Mouse (Mus musculus): ENCODE measurements around the gene Ddx23.

The Ddx23 gene

DNA sequence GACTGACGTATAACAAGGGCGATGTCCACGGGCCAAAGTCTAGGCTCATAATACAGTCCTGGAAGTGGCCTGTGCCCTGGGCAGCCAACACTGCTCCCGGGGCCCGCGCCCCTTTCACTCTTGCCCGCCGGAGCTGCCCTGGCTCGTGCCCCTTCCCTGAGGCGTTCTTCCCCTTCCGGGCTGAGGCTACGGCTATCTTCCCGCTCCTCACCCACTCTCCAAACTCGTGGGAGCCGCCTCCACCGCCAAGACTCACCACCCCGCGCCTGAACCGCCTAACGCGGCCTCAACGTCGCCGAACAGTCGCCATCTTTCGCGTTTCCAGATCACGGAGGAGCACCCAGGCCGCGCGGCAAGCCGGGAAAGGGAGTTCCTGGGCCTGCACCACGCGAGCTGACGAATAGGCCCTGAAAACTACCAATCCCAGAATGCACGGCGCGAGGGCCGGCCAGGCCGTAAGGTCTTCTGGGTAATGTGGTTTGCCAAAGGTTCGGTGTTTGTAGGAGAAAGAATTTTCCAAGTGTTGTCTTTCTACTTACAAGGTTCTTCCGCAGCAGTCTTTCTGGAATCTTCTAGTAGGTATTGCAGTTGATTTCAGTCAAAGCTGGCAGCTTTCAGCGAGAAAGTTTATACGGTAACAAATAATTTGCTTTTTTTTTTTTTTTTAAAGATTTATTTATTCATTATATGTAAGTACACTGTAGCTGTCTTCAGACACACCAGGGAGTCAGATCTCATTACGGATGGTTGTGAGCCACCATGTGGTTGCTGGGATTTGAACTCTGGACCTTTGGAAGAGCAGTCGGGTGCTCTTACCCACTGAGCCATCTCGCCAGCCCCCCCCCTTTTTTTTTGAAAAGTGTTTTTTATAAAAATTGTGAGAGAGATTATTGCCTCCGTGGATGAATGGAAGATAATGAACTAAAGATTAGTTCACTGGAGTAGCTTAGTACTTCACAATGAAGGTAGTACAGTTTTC lies at the start of gene Ddx23:
Gene Ddx23, minus strand, starts transcription at position 328 of the 979 bp plus-strand sequence.
- peak; percentile 95 for DNase-seq

DNA sequence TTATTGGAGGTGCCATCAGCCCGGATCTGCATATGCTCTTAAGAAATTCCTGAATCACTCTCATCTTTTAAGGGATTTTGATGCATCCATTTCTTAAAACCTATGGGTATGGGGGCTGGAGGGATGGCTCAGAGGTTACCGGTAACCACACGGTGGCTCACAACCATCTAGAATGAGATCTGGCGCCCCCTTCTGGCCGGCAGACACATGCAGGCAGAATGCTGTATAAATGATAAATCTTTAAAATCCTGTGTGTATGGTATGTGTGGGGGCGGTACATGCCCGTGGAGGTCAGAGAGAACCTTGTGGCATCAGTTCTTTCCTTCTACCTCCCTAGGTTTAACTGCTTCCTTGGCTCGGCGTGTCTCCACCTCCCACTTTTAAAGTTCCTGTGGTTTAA lies 47.7 kb upstream of the Ddx23 start:
- DNase-seq, result peak; percentile 76

DNA sequence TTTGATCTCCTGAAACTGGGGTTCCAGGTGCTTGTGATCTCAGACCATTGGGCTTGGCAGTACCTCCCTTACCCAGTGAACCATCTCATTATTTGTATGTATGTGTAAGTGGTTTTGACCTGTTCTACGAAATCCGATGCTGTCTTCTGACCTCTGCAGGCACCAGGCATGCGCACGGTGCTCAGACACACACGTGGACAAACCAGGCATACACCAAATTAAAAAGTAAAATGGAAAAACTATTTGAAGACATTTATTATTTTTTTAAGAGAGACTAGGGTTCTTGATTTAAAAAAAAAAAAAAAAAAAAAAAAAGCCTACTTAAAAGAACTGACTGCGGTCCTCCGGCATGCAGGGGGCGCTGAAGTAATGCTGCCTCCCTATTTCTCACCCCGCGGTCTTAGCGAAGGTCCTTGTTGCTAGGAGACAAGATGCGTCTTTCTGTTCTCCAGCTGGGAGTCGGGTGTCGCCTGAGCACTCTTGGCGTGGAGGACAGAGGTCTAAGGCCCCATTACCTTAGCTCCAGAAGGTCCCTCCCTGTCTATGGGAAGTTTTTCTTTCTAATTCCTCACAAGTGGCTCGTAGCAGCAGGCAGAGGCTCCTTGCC lies 45.2 kb upstream of the Ddx23 start, which contains the start of gene Ccdc65:
Gene Ccdc65, plus strand, starts transcription at position 442 of the 607 bp plus-strand sequence.
- DNase-seq, result peak; percentile 88

GRCm38 (mm10) chr15:98704312-98704711 lies 41.6 kb upstream of the Ddx23 start:
- DNase-seq, result no peak

- peak; percentile 92 for DNase-seq
These were observed 36.8 kb upstream of the Ddx23 start for GRCm38 (mm10) chr15:98699190-98700105.

DNA sequence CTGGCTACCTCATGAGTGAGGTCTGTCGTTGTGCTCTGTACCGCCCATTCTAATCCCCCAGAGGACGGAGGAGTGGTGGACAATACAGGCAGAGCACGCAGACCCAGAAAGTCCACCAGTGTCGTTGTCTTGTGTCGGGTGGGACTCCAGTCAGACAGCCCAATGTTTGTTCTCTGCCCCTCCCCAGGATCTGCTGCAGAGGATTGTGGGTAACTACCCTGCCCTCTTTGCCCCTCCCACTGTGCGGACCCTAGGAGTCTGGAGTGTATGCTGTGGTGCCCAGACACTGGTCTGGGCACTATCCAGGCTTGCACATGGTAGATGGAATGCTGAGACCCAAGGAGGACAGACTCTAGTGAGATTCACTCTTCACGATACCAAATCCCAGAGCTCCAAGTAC lies 33.5 kb upstream of the Ddx23 start:
- DNase-seq, result no peak

GRCm38 (mm10) chr15:98695726-98696125 lies 33.0 kb upstream of the Ddx23 start:
- peak; percentile 81 for DNase-seq

GRCm38 (mm10) chr15:98692171-98692715 lies 29.5 kb upstream of the Ddx23 start:
- peak; percentile 65 for DNase-seq

DNA sequence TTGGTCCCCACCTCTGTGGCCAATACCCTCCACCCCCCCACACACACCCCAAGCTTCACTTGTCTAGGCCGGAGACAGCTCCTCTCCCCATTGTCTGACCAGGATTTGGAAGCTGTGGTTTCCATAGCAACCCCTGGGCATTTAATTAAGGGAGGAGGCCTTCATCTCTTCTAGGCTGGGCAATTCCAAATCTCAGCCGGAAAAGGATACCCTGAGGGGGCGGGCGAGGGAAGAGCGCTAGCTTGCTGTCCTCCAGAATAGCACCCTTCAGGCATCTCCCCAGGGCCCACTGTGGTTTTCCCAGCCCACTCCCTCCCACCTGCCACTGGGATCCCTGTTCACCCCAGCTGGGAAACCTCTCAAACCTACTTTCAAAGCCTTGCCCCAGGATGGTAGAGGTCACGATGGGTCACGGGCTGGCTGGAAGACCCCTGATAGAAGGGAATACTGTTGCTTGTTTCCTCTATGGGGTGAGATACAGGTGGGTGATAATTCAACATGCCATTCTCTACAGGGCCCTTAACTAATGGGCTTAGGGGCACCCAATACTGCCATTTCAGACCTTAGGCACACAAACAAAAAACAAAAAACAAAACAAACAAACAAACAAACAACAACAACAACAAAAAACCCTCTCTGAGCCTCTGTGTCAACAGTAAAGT lies 28.9 kb upstream of the Ddx23 start:
- DNase-seq, result no peak

DNA sequence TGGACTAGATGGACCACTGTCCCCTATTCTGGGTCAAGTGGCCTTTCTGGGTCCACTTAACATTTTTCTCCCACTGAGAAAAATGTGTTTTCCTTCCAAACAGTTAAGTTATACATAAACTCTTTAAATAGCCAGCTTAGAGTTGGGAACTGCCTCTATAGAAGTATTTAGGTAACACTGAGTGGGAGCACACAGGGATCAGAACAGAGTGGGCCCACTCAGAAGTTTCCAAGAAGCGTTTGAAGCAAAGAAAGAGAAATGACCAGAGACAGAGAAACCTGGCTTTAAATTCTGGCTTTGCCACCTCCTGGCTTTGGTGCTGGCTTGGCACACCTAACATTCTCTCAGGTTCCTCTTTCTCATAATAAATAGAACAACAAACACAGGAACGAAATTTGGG lies 27.0 kb upstream of the Ddx23 start:
- no peak for DNase-seq

DNA sequence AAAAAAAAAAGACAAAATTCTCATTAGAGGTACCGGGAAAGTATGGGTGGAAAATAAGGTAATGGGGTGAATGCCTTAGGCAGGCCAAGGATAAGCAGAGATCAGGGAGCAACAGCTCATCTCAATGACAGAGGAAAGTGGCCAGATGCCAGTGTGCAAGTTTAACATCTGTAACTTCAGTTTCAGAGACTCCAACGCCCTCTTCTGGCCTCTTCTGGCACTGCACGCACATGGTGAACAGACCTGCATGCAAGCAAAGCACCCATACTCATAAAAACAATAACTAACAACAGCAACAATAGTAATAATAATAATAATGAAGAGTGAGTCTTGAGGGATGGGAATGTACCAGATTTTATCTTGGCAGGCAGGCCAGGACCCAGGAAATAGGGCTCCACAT lies 23.2 kb upstream of the Ddx23 start:
- DNase-seq, result no peak

GRCm38 (mm10) chr15:98683746-98684145 lies 21.1 kb upstream of the Ddx23 start:
- DNase-seq, result no peak

DNA sequence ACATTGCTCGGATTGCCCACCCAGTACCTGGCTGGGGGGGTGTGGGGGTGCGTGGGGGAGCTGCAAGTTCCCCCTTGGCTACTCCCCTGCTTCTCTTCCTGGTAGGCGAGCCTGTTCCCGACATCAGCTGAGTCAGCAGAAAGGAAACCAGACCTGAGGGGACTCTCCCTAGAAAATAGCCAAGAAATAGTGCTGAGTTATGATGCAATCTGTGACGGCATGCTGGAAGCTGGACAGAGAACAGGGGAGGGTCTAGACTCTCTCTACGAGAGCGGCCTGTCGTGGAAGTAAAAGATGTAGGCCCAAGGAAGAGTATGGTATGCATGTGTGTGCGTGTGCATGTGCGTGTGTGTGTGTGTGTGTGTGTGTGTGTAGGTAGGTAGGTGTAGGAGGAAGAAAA lies 20.5 kb upstream of the Ddx23 start:
- DNase-seq, result no peak

DNA sequence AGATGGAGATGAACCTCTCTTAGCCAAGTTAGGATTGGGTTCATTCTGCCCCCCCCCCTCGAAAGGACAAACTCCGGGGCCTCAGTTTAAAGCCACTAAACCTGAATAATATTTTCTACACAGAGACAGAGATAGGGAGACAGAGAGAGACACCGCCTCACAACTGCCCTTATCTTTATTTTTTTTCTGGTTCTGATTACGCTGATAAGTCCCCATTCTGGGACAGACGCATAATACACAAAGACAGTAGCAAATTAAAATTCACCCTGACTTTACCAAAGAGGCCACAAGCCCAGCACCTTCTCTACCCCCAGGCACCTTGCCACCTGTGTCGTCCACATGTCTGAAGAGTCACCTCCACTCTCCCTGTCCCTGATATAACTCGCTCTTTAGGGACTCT lies 18.9 kb upstream of the Ddx23 start:
- DNase-seq, result no peak

GRCm38 (mm10) chr15:98680660-98681059 lies 18.0 kb upstream of the Ddx23 start:
- DNase-seq, result no peak

DNA sequence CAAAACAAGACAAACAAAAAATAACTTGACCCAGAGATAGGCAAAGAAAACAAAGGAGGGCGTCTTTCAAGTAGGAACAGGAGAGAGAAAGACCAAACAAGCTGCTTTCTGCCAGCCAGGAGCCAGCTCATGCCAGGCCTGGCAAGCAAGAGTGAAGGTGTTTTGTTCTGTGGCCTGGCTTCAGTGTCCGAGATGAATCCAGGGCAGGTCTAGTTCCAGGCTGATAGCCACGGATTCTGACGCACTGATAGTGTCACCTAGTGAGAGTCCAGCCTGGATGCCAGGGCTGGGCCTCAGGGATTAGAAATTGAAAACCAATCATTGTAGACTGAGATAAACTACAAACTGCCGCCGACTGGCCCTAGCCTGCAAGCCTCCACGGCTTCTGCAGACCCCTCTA lies 15.3 kb upstream of the Ddx23 start:
- no peak for DNase-seq

GRCm38 (mm10) chr15:98676940-98677728 lies 14.4 kb upstream of the Ddx23 start, which contains the start of gene Rnd1:
TSS of gene Rnd1 (minus strand) at chr15:98677461.
- peak; percentile 88 for DNase-seq

DNA sequence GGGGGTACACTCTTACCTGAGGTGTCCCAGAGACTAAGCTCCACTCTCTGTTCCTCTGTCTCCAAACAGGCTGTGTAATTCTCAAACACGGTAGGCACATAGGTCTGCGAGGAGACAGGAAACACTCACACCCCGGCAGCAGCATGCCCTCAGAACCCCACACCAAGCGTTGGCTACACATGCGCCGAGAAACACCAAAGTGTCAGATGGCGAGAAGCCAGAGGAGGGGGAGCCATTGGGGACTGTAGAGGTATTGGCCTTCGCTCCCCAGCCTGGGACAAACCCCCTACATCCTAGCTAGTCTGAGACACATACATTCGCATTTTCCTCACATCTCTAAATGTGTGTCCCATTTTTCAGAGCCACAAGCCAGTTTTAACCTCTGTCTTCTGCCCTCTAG lies 13.8 kb upstream of the Ddx23 start:
- DNase-seq, result peak; percentile 32

DNA sequence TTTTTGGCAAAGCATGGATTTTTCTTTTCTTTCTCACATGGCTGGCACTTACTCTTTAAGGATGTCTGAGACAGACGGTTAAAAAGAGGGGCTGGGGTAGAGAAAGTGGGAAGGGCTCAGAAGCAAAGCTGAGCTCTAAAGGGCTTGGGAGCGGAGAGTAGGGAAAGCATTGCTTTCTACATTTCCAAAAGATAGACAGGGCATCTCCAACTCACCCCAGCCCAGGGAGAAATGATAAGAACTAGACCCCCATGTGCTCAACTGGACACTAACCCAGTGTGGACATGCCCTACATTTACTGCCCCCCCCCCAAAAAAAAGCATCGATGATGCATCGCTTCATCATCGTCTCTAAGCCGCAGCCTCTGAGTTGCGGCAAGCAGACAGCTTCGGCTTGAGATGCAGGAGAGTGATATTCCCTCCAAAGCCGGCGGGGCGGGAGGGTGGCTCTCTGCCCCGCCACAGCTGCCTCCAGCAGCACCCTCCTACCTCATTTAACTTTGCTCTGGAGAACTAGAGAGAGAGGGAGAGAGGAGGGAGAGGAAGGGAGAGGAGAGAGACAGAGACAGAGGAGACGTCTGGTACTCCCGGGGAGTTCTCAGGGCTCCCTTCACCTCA lies 13.0 kb upstream of the Ddx23 start:
- no peak for DNase-seq

DNA sequence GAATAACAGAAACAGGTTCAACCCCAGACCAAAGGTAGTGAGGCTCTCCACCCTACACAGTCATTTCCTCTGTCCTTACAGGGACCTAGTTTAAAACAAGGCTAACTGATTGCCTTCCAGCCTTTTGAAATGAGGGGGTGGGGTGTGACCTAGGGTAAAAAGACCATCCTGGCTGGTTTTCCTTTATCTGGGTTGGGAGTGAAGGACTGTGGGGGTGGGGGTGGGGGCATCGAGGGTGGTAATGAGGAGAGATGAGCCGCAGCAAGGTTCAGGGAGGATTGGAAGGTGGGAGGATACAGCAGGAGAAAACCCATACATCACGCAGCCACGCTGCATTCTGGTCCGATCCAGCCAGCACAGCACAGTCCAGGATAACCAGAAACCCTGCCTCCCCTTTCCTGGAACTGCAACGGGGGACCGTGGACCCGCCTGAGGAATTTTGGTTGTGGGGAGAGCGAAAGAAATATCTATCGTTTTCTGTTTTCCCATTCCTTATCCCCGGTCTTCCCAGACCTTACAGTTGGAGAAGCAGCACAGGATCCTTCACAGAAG lies 12.4 kb upstream of the Ddx23 start:
- DNase-seq, result no peak
